Mouse (Mus musculus) forebrain, embryonic 14.5 days (tissue): ENCODE data around the gene Bmper. TPM values are rescaled to one million over a fixed set of nuclear protein-coding genes. Genes with fewer than 3 reads are reported as not detected.

Experiments used
- ATAC-seq: fragments of 200-750 bp; cut with Nextera tagmentation; 2 replicates; pipeline ENCODE4 v1.8.0; 2017; ENCODE audit warnings: mild to moderate bottlenecking, moderate library complexity
- DNase-seq: peaks from one replicate; pipeline ENCODE4 v3.0.0-alpha.2; 2015; ENCODE audit warnings: low spot score
- H3K27ac ChIP-seq: fragments of 300-500 bp; sonication (generic); 2 replicates; pipeline ENCODE4 v1.5.1; 2014; ENCODE audit warnings: low read depth, mild to moderate bottlenecking, control low read depth, low read length, moderate library complexity
- H3K27me3 ChIP-seq: fragments of 300-500 bp; sonication (generic); replicated peaks from 2 replicates; pipeline ENCODE4 v1.6.1; 2014; ENCODE audit warnings: low read length, control low read depth, mixed read lengths; ENCODE audit not compliant: control insufficient read depth, insufficient read depth
- H3K36me3 ChIP-seq: fragments of 300-500 bp; sonication (generic); 2 replicates; pipeline ENCODE4 v1.6.1; 2014; ENCODE audit warnings: low read length, control low read depth; ENCODE audit not compliant: control insufficient read depth, insufficient read depth
- H3K4me1 ChIP-seq: fragments of 300-500 bp; sonication (generic); 2 replicates; pipeline ENCODE4 v1.6.1; 2014; ENCODE audit warnings: antibody characterized with exemption, low read length, control low read depth; ENCODE audit not compliant: control insufficient read depth, insufficient read depth
- H3K4me2 ChIP-seq: fragments of 300-500 bp; sonication (generic); 2 replicates; pipeline ENCODE4 v1.6.1; 2014; ENCODE audit warnings: mild to moderate bottlenecking, control low read depth, low read length
- H3K4me3 ChIP-seq: fragments of 300-500 bp; sonication (generic); 2 replicates; pipeline ENCODE4 v1.5.1; 2014; ENCODE audit warnings: low read depth, low read length, control low read depth
- H3K9ac ChIP-seq: fragments of 300-500 bp; sonication (generic); 2 replicates; pipeline ENCODE4 v1.6.1; 2014; ENCODE audit warnings: mild to moderate bottlenecking, low read length, control low read depth, moderate library complexity
- H3K9me3 ChIP-seq: fragments of 300-500 bp; sonication (generic); replicated peaks from 2 replicates; pipeline ENCODE4 v1.6.1; 2016; ENCODE audit warnings: low read length, control low read depth, mixed read lengths; ENCODE audit not compliant: control insufficient read depth
- WGBS: fragments of 180-500 bp; shearing (Covaris S2); extraction: QIAGEN DNeasy Blood & Tissue Kit; methylation state at CpG from one replicate; pipeline ENCODE4 v1.1.7; 2014; 5-methylcytosine and 5-hydroxymethylcytosine counted together
- polyA plus RNA-seq: library from polyadenylated mRNA; unstranded; fragments of >200 nt; fragmentation: Nextera tagmentation; extraction: Ambion mirVana; gene quantifications from 2 replicates; pipeline ENCODE4 v1.2.1, GENCODE M21; 2014

Gene Bmper
- polyA plus RNA-seq, 1 experiment from 2014 or later, result 13.9 TPM

DNA sequence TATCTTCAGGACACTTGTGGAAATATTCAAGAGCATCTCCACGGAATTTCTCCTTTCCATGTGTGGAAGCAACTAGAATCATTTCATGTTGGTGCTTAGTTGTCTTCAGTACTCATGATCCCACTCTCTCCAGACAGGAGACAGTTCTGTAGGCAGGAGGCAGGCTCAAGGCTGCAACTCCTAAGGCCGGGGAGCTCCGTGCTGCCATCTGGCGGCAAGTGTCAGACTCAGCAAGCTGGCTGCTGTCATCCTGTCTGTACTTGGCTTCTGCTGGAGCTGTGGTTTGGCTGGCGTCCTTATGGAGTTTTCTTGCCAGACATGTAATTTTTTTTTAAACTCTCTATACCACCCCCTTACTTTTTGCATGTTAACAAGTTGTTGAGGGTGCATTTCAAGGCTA is 27.1 kb downstream of the Bmper start:
- peak; percentile 91 for DNase-seq
- H3K36me3 ChIP-seq, result no peaks in the 10 kb centered on the region
- H3K9me3 ChIP-seq, result no peaks in the 10 kb centered on the region
- H3K9ac ChIP-seq, result no peak overlapping the region
- ATAC-seq, result peak; percentile 73
- H3K4me1 ChIP-seq, result peaks cover 26% of the 10 kb centered on the region
- H3K4me3 ChIP-seq, result no peak overlapping the region
- H3K4me2 ChIP-seq, result no peak overlapping the region
- 6% methylated on average over 5 of the region's 5 CpGs for WGBS
- H3K27me3 ChIP-seq, result no peaks in the 10 kb centered on the region
- no peak overlapping the region for H3K27ac ChIP-seq

DNA sequence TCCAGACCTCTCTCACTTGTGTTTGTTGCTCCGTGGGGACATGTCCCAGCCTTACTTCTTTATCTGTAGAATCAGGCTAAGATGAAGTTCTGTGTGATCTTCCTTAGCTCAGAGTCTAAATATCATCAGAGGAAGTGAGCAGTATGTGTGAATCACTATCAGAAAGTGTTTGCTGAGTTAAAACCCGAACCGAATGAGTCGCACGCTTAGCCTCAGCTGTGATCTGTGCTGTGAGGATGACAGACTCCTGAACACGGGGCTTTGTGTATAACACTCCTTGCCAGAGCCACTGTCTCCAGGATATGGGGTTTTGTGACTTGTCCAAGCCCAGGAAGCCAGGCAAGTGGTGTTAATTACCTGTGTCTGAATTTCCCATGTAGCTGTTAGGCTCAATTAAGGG is 28.1 kb downstream of the Bmper start:
- Histone ChIP-seq H3K27me3 (no peaks in the 10 kb centered on the region), H3K4me1 (peaks cover 26% of the 10 kb centered on the region), H3K9me3 (no peaks in the 10 kb centered on the region), H3K27ac (no peak overlapping the region), H3K4me2 (no peak overlapping the region), H3K9ac (no peak overlapping the region), H3K4me3 (no peak overlapping the region), H3K36me3 (no peaks in the 10 kb centered on the region)
- WGBS, result 74% methylated on average over 6 of the region's 6 CpGs
- ATAC-seq (no peak), DNase-seq (no peak)

DNA sequence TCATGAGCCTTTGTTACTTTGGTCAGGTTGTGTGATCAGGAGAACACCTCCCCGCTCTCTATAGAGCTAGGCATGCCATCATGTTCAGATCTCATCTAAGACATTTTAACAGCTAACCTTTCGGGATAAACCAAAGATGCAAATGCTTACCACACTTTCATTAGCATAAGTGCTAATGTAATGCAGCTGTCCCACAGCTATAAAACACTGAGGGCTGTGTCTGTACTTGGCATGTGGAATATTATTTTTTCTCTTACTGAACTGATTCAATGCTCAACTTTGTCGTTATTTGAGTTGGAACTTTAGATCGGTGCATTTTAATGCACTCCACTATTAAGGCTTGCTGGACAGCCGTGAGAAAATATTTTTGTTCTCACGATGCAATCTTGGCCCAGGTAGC is 30.7 kb downstream of the Bmper start:
- 63% methylated on average over 6 of the region's 6 CpGs for WGBS
- H3K27me3 ChIP-seq, result no peaks in the 10 kb centered on the region
- H3K36me3 ChIP-seq, result no peaks in the 10 kb centered on the region
- no peak overlapping the region for H3K4me2 ChIP-seq
- peaks cover 26% of the 10 kb centered on the region for H3K4me1 ChIP-seq
- H3K9me3 ChIP-seq, result no peaks in the 10 kb centered on the region
- DNase-seq (peak; percentile 26), ATAC-seq (no peak)
- no peak overlapping the region for H3K9ac ChIP-seq
- no peak overlapping the region for H3K4me3 ChIP-seq
- H3K27ac ChIP-seq, result no peak overlapping the region

DNA sequence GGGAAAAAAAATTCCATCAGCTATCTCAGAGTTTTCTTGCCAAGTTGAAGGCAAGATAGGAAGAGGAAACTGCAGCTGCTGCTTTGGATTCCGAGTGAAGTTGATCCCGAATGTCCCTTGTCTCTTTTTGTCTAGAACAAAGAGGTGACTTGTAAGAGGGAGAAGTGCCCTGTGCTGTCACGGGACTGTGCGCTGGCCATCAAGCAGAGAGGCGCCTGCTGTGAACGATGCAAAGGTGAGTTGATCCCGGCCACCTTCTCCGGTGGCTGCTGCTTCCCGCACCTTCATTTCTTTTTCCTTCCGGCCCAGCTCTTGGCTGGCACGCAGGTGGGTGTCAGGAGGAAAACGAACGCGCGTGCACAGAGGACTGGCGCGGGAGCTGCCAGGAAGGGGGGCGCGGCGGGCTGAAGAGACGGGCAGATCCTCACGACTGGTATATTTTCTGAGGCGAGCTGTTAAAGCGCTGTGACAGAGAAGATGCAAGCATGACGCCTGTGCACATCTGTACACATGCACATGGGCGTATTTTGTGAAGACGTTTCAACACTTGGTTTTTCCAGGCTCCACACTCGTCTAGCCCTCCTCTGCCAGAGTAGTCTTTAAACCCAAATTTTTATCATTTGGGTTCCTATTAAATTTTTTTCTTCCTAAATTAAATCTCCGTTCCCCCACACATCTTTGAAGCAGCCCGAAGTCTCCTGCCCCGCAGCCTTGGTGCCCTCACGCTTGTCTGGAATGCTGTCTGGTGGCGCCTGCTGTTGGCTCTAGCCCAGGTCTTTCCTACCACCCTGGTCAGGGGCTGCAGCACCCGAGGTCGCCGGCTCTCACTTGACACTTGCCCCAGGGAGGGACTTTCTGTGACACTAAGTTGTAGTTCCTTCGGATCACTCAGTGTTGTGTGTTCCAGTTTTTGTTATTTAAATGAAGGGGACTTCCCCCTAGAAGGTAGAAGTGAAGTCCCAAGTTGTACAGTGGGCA is 31.6 kb downstream of the Bmper start:
- DNase-seq (peak; percentile 49), ATAC-seq (peak; percentile 57)
- H3K9me3 ChIP-seq, result no peaks in the 10 kb centered on the region
- no peaks in the 10 kb centered on the region for H3K36me3 ChIP-seq
- H3K27ac ChIP-seq, result no peak overlapping the region
- H3K9ac ChIP-seq, result peak overlapping the region; percentile 48
- peak overlapping the region; percentile 56 for H3K4me2 ChIP-seq
- H3K27me3 ChIP-seq, result no peaks in the 10 kb centered on the region
- WGBS, result 32% methylated on average over 37 of the region's 37 CpGs
- peak overlapping the region; percentile 22 for H3K4me3 ChIP-seq
- H3K4me1 ChIP-seq, result peaks cover 26% of the 10 kb centered on the region

DNA sequence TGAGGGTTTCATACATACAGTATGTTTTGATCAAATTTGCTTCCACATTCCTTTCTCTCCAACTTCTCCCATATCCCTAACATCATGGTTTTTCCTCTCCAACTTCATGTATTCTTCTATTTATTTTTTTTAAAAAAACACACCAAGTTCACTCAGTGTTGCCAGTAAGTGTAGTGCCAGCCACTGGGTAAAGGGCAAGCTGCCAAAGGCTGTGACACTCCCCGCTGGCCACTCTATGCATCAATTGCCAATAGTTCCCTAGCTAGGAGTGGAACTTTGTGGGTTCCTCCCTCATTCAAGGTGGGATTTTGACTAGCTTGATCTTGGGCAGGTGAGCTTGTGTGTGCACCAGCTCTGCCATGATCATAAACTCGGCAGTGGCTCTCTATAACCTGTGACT is 33.0 kb downstream of the Bmper start:
- H3K27ac ChIP-seq, result no peak overlapping the region

DNA sequence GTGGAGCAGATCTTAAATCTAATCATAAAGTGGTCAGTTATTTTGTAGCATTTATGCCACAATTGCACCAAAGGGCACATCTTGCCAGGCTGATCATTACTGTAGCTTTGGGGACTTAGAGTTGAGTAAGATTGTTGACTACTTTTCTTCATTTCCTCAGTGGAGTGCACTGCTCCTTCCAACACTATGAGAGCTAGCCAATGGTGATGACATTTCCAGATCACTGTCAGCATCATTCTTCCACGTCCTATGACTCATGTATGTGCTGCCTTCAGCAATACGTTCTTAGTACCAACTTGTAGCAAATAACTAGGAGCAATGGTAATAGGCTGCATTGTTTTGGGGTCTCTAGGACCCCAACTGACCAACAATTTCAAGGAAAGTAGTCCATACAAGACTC is 33.7 kb downstream of the Bmper start:
- DNase-seq (no peak), ATAC-seq (no peak)
- Histone ChIP-seq H3K4me3 (no peak overlapping the region), H3K27me3 (no peaks in the 10 kb centered on the region), H3K9me3 (no peaks in the 10 kb centered on the region), H3K4me1 (peaks cover 26% of the 10 kb centered on the region), H3K9ac (no peak overlapping the region), H3K4me2 (no peak overlapping the region), H3K36me3 (no peaks in the 10 kb centered on the region), H3K27ac (no peak overlapping the region)
- WGBS, result 87% methylated on average over 2 of the region's 2 CpGs

More for the DNA sequence above, 33.0 kb downstream of the Bmper start:
- Histone ChIP-seq H3K27me3 (no peaks in the 10 kb centered on the region), H3K4me2 (no peak overlapping the region), H3K4me3 (no peak overlapping the region), H3K4me1 (peaks cover 26% of the 10 kb centered on the region), H3K36me3 (no peaks in the 10 kb centered on the region), H3K9me3 (no peaks in the 10 kb centered on the region), H3K9ac (no peak overlapping the region)
- no peak for DNase-seq
- 82% methylated on average over 2 of the region's 2 CpGs for WGBS
- no peak for ATAC-seq

DNA sequence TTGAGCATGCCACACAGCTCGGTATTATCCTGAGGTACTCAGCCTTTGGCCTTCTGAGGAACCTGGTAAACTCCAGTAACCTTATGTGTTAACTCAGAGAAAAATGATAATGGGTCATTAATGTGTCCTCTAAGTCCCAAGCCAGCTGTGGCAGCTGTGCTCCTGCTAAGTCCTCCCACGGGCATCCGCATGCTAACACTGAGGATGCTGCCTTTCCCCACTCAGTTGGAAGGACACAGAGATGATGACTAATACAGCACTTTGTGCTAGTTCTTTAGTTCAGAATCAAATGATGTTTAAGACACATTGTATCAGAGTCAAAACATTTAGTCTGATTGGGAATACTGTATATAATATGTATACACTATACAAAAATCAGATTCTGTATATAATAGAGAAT is 39.0 kb downstream of the Bmper start:
- no peaks in the 10 kb centered on the region for H3K27me3 ChIP-seq
- no peaks in the 10 kb centered on the region for H3K4me1 ChIP-seq
- ATAC-seq (no peak), DNase-seq (no peak)
- H3K36me3 ChIP-seq, result no peaks in the 10 kb centered on the region
- no peak overlapping the region for H3K9ac ChIP-seq
- 99% methylated on average over 3 of the region's 3 CpGs for WGBS
- no peaks in the 10 kb centered on the region for H3K9me3 ChIP-seq
- no peak overlapping the region for H3K4me2 ChIP-seq
- H3K27ac ChIP-seq, result no peak overlapping the region
- H3K4me3 ChIP-seq, result no peak overlapping the region

DNA sequence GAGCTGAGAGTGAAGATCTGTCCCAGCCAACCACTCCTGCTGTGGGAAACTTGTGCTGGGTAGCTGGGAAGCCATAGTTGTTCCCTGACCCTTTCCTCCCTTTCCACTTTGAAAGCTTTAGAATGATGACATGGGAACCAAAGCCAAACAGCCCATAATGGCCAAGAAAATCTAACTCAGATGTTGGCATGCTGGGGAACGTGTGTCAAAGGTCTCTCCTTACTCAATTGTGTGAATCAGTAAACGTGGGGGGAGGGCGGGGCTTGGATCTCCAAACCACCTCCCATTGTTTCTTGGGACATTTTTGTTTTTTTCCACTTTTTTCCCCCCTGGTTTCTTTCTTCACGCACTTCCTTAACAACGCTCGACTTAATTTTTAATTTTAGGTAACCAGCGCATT is 40.0 kb downstream of the Bmper start:
- no peak overlapping the region for H3K27ac ChIP-seq
- no peak for DNase-seq
- no peaks in the 10 kb centered on the region for H3K27me3 ChIP-seq
- H3K9me3 ChIP-seq, result no peaks in the 10 kb centered on the region
- no peak overlapping the region for H3K4me3 ChIP-seq
- H3K4me2 ChIP-seq, result no peak overlapping the region
- WGBS, result 87% methylated on average over 7 of the region's 7 CpGs
- no peak for ATAC-seq
- no peak overlapping the region for H3K9ac ChIP-seq
- H3K4me1 ChIP-seq, result no peaks in the 10 kb centered on the region
- no peaks in the 10 kb centered on the region for H3K36me3 ChIP-seq

DNA sequence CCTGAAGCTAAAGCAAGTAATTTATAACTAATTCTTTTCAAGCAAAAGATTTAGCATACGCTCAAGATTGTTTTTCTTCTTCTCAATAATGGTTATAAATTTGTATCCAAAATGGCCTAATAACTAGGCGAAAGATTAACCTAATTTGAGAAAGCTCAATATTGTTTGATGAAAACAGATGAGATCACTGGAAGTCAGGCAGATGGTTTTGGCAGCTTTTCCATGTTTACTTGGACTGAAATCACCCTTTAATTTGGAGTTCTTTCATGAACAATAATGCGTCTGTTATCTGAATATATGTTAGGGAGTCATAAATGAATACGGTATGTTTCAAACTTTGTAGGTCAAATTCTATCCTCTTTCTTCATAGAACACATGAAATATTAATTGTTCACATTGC is 41.6 kb downstream of the Bmper start:
- peaks cover 10% of the 10 kb centered on the region; the same call in 1 of the 2 replicates for H3K4me1 ChIP-seq
- H3K27me3 ChIP-seq, result no peaks in the 10 kb centered on the region
- H3K27ac ChIP-seq, result no peak overlapping the region
- no peak overlapping the region for H3K4me3 ChIP-seq
- DNase-seq (peak; percentile 59), ATAC-seq (no peak)
- 70% methylated on average over 4 of the region's 4 CpGs for WGBS
- no peak overlapping the region for H3K9ac ChIP-seq
- H3K36me3 ChIP-seq, result no peaks in the 10 kb centered on the region
- no peaks in the 10 kb centered on the region for H3K9me3 ChIP-seq
- no peak overlapping the region for H3K4me2 ChIP-seq
